Mouse (Mus musculus): ENCODE data around the gene Fthl17e. TPM values are rescaled to one million over a fixed set of nuclear protein-coding genes. Genes with fewer than 3 reads are reported as not detected.
"Not testable (repeated sequence)": the region's sequence is repeated elsewhere in the genome, so short reads cannot be mapped to it uniquely, and the experiment has no call there.

Gene Fthl17e
- total RNA-seq (2017): not detected in 3 replicates

- not testable (repeated sequence) for ATAC-seq (replicated peaks; ENCODE audit: insufficient number of reproducible peaks, low FRiP score, low TSS enrichment, poor library complexity, severe bottlenecking)
These were observed at the start of gene Fthl17e for GRCm38 (mm10) chrX:9033193-9033592. Fthl17e (plus strand) TSS chrX:9033493.

GRCm38 (mm10) chrX:8986655-8987054 lies 46.6 kb upstream of the Fthl17e start, which contains the start of gene Fthl17d:
Fthl17d (minus strand) TSS chrX:8986755.
- not testable (repeated sequence) for ATAC-seq (replicated peaks; ENCODE audit: insufficient number of reproducible peaks, low FRiP score, low TSS enrichment, poor library complexity, severe bottlenecking)

- ATAC-seq (replicated peaks; ENCODE audit: insufficient number of reproducible peaks, low FRiP score, low TSS enrichment, poor library complexity, severe bottlenecking): no peak
These were observed 17.2 kb upstream of the Fthl17e start for GRCm38 (mm10) chrX:9016079-9016478.

- ATAC-seq (replicated peaks; ENCODE audit: insufficient number of reproducible peaks, low FRiP score, low TSS enrichment, poor library complexity, severe bottlenecking): no peak
These were observed 13.8 kb upstream of the Fthl17e start for GRCm38 (mm10) chrX:9019481-9019880.

GRCm38 (mm10) chrX:9041611-9042010 lies 8.3 kb downstream of the Fthl17e start:
- ATAC-seq (replicated peaks; ENCODE audit: insufficient number of reproducible peaks, low FRiP score, low TSS enrichment, poor library complexity, severe bottlenecking): not testable (repeated sequence)

GRCm38 (mm10) chrX:9060952-9061351 lies 27.7 kb downstream of the Fthl17e start:
- not testable (repeated sequence) for ATAC-seq (replicated peaks; ENCODE audit: insufficient number of reproducible peaks, low FRiP score, low TSS enrichment, poor library complexity, severe bottlenecking)

GRCm38 (mm10) chrX:9062101-9062500 lies 28.8 kb downstream of the Fthl17e start:
- ATAC-seq (replicated peaks; ENCODE audit: insufficient number of reproducible peaks, low FRiP score, low TSS enrichment, poor library complexity, severe bottlenecking): no peak

- not testable (repeated sequence) for ATAC-seq (replicated peaks; ENCODE audit: insufficient number of reproducible peaks, low FRiP score, low TSS enrichment, poor library complexity, severe bottlenecking)
These were observed 29.4 kb downstream of the Fthl17e start, which contains the start of gene Fthl17f for GRCm38 (mm10) chrX:9062715-9063114. Fthl17f (plus strand) TSS chrX:9063015.

GRCm38 (mm10) chrX:9077699-9078098 lies 44.4 kb downstream of the Fthl17e start:
- not testable (repeated sequence) for ATAC-seq (replicated peaks; ENCODE audit: insufficient number of reproducible peaks, low FRiP score, low TSS enrichment, poor library complexity, severe bottlenecking)

Other genes with a start within 250 kb of the Fthl17e start
- not detected in 3 replicates for gene Ssxb5, start 229.8 kb upstream of the Fthl17e start, total RNA-seq (2017)
- not detected in 3 replicates for gene Gm6592, start 189.5 kb upstream of the Fthl17e start, total RNA-seq (2017)
- gene Gm5751, start 159.2 kb upstream of the Fthl17e start, total RNA-seq (2017): not detected in 3 replicates
- 0.48 to 1.2 TPM (median 0.49 TPM) in 3 replicates for gene B630019K06Rik, start 141.1 kb upstream of the Fthl17e start, total RNA-seq (2017)
- not detected in 3 replicates for gene Fthl17b, start 70.5 kb upstream of the Fthl17e start, total RNA-seq (2017)
- not detected in 3 replicates for gene Fthl17c, start 56.9 kb upstream of the Fthl17e start, total RNA-seq (2017)
- not detected in 3 replicates for gene Fthl17d, start 46.7 kb upstream of the Fthl17e start, total RNA-seq (2017)
- gene Fthl17f, start 29.5 kb downstream of the Fthl17e start, total RNA-seq (2017): not detected in 3 replicates
- not detected in 3 replicates for gene 4930402K13Rik, start 71.1 kb downstream of the Fthl17e start, total RNA-seq (2017)
- gene Lancl3, start 166.4 kb downstream of the Fthl17e start, total RNA-seq (2017): 0.97 to 1.3 TPM in 2 of 3 replicates, not detected in the other
- 2.9 TPM in 1 of 3 replicates, not detected in the others for gene Gm14862, start 223.4 kb downstream of the Fthl17e start, total RNA-seq (2017)
- 0.67 to 2.1 TPM (median 1.9 TPM) in 3 replicates for gene Xk, start 239.3 kb downstream of the Fthl17e start, total RNA-seq (2017)

Data from monocyte, adult 5-6 weeks (primary cell).